Mouse (Mus musculus) NIH3T3 (cell line): ENCODE data around the gene Ahrr.

ENCODE experiments used
- DNase-seq: peaks from one replicate; pipeline ENCODE4 v3.0.0-alpha.2; 2012; ENCODE audit warnings: low read depth

Ahrr gene

DNA sequence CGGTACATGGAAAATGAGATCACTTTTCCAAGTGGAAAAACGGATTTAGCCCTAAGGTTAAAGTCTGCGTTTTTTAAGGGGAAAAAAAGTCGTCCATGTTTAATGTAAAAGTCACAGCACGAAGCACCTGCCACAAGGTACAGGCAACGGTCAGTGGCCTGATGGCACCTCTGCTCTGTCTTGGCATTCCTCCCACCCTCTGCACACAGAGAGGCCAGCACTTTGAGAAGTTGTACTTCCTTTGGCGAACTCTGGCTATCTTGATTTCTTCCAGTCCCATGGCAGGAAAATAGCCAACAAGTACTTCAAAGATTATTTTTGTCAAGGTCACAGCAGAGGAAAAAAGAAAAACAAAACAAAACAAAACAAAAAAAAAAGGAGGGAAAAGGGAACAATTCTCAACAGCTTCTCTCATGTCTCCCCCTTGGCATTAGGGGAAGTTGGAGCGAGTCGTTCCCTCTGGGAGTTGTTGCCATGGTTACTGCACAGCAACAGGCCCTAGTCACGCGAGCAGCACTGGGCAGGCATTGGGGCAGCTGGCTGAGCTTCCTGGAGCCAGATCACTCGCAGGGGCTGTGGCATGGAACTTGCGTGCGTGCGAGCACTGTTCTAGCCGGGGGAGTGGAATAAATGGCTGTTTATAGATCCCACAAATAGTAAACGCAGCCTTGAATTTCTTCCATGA lies 46.8 kb downstream of the Ahrr start:
- DNase-seq: peak; percentile 95

DNA sequence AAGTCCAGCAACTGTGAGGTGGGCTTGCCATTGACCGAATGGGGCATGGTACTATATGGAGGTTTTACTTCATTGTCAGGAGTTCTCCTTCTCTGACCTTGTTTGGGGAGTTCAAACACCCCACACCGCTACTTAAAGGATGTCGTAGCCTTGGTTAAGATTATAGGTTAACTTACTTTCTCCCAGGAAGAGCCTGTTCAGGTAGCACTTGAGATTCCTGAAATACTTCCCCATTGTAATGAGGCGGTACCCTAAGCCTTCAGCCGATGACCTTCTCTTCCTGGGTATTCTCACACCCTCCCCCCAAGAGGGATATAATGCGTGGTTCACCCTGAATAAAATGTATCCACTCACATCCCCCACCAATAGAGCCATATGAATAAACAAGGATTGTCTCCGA lies 54.6 kb downstream of the Ahrr start:
- no peak for DNase-seq

DNA sequence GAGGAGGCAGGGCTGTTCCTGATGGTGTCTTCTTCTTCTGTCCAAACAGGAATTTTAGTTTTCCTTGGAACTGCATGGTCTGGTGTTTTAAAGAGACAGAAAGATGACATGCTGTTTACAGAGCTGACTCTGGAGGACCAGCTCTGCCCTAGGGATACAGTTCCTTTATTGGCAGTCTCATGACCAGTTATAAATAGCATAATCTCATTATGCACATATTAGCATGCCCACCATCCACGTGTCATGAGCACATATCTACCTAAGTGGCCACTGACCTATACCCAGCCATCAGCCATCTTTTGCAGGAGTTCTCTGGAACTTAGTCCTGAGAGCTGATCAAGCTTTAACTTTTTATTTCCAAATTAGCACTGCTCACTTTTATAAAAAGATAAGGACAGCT lies 71.5 kb downstream of the Ahrr start:
- DNase-seq: no peak

DNA sequence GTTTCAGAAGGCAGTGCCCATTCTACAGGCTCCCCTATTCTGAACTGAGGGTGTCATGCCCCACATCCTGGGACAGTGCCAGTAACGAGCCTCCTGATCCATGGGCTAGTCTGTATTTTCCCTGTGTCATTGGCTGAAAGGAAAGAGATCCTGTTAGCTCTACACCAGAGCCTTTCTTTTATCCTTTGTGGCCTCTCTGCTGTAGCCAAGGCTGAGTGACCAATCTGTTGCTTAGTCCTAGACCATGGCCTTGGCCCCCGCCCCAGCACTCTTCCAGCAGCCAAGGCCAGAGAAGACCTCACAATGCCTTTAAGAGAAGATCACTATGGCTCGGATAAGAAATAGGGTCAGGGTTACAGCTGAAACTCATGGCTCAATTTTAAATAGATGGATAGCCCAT lies 73.7 kb downstream of the Ahrr start:
- no peak for DNase-seq

DNA sequence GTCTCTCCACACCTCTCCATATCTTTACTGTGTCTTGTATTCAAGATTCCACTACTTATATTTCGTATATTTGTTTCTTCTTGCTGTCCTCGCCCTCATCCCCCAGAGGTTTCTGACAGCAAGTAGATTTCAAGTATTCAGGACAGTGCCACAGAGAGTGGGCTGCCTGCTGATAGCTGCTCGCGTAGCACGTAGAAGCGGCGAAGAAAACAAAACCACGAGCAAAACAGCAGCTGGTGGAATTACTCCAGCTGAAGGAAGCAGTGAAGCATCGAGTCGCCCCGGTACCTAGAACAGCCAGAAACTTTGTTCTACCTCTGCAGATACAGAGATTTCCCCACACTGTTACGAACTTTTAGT lies 83.2 kb downstream of the Ahrr start:
- DNase-seq: no peak

DNA sequence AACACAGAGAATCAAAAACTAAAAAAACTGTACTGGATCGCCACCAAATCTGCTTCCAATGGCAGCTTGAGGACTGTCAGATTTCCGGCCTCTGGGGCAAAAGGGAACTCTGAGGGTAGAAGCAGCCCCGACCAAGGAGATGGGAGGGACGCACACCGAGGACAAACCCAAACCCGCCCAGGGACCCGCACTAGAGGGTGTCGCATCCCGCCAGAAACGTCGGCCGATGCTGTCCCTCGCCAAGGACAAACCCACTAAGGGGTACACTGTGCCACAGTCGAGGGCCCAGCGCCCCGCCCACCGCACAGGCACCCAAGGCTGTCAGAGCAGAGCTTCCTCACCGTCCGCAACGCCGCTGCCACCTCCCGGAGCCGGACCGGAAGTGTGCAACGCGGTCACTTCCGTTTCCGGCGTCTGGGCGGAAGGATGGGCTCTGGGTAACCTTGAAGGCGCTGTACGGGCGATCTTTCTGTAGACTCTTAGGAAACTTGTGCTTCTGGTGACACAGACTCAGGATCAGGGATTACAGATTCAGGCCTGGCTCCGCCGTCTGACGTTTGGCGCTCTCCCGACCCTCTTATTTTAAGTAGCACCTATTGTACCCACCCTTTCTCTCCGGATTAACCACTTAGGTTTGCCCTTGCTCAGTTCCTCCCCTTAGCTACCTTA lies 83.7 kb downstream of the Ahrr start, which contains the start of gene Exoc3:
TSS of gene Exoc3 (minus strand) at position 416 of the 669 bp plus-strand sequence.
- peak; percentile 91 for DNase-seq

DNA sequence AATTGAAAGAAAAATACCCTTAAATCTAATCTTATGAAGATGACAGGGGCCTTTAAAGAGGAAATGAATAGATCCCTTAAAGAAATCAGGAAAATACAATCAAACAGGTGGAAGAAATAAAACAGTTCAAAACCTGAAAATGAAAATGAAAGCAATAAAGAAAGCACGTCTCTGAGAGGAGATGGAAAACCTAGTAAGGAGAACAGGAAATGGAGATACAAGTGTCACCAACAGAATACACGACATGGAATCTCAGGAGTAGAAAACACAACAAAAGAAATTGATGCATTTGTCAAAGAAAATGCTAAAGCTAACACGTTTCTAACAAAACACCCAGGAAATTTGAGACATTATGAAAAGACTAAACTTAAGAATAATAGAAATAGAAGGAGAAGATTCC lies 95.7 kb downstream of the Ahrr start:
- no peak for DNase-seq

DNA sequence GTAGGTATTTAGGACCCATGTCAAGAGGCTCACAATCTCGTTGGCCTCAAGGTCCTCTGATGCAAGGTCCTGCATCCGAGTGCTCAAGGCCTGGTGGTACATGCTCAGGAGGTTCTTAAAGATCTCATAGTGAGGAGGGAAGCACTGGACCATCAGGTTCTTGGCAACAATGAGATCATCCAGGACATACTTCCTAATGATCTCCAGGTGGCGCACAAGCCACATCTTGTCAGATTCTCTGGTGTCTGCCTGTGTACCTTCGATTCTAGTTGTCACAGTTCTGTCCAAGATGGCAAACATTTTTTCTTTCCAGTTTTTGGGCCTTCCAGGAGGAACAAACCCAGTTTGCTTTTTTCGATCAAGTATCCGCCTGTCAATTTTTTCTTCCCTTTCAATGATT lies 99.5 kb downstream of the Ahrr start:
- peak; percentile 69 for DNase-seq

DNA sequence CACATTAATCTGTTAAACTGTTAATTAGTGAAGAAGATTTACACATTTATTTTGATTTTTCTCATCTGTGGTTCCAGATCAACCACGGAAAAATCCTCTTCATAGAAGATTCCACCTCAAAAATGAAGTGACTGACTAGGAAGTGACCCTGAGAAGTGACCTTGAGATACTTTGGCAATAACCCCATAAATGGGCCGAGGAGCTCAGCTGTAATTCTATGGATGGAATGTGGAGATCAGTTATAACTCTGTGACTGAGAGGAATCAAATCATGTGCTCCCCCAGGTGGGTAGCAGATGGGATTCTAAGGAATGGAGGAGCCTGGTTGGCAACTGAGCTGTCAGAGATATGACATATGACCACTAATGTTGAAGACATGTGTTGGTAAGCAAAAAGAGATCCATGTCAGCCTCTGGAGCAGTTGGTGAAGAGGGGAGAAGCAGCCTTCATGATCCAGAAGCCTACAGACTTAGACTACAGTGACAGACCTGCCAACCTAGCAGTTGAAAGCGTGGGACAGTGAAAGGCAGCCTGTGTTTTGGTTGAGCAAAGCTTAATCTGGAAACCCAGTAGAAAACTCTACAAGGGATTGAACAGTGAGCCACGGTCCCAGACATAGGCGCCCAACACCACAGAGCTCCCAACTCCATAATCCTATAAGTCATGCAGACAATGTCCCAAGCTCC lies 109.0 kb downstream of the Ahrr start:
- DNase-seq: no peak

DNA sequence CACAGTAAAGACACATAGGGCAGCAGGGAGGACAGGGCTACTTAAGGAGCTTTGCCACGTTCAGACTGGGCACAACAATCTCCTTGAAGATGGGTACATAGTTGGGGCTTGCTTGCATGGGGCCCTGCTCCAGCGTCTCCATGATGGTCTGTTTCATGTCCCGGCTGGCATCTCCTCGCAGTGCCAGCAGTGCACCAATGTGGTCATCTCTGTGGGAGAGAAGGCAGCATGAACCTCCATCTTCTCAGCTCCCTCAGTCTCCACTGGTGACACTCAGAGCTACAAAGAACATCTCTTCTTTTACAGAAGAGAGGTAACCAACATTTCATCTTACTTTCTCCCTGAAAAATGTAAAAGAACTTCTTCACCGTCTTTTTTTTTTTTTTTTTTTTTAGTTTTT lies 120.1 kb downstream of the Ahrr start:
- no peak for DNase-seq

DNA sequence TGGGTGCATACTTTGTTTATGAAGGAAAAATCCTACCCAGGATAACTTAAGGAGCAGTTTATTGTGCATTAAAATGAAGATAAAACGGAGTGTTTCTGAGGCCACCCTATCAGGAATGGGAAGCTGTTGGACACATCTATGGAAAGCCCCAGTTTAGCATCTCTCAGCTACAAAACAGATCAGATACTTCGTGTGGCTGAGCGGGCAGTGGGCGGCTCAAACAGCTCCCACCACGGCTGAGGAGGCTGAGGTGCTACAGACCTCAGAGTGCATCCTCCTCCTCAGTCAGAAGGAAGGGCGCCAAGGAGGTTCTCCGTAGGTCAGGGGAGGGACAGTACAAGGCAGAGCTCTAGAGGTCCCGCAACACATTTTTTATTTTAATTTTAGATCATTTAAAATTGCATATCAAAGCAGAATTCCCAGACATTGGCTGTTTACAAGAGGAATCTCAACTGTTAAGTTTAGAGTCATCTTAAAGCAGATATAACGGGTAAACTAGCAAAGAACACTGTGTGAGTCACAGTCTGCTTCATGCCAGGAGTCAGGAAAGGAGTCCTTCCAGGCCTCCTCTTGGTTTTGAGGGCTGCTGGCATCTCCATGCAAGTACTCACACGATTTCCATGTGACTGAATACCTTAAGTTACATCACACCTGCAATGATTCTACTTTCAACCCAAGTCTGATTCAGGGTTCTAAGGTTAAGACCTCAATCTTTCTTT lies 122.5 kb downstream of the Ahrr start:
- DNase-seq: peak; percentile 38

DNA sequence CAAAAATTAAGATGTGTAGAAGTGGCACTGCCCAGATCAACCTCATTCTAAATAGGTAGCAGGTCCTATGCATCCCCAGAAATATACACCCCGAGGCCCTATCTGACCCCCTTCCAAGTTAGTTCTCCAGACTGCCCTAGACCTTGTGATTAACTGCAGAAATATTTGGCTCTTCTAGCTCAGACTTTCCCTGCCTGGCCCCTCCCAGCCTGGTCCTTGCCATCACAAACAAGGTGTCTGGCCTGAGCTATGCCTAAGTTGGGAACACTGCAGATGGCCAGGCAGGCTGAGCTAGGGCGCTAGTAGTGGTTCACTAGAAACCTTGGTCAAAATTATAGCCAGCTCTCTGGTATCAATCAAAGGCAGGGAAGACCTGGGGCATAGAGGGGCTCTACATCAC lies 124.6 kb downstream of the Ahrr start:
- peak; percentile 58 for DNase-seq

DNA sequence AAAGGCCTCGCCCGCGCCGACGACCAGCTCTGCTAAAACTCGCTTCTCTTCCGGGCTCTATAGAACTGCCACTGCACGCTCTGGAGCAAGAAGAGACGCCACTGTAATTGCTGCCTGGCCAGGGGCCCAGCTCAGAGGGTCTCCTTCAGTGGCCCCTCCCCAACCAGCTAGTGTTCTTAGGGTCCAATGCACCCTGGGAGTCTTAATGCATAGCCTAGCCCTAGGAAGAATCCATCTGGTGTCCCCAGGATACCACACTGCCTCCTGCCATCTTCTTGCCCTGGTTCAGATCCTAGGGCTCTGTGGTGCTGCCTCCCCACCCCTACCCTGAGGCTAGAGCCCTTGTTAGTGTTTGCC lies 125.1 kb downstream of the Ahrr start:
- no peak for DNase-seq

DNA sequence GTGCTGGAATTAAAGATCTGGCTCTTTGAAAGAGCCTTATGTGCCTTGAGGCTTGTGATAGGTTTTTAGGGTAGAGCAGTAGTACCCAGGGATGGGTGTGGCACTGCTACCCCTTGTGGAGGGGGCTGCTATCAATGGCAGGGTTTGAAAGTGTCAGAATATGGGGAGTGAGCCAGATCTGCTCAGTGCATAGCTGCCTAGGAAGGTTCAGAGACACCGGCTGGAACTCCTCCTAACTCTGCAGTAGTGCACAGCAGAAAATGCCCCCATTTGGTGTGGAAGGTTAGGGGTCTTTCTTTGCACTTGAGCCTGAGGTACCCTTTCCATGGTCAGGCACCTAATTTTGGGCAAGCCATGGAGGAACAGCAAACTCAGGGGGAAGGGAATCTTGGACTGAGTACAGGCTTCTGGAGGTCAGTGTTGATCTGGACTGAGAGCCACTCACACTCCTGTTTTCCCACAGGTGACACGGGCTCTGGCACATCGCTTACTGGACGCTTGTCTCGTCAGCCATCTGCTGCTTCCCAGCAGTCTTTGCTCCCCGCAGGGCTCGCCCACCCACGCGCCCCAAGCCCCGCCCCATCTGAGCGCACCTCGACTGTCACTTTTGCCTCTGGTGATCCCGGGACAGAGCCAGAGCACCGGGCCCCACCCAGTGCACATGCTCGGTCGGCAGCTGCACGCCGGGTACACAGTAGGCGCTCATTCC lies 125.6 kb downstream of the Ahrr start:
- no peak for DNase-seq
